8 mouse cellular contexts compared by ENCODE assay signal in the genomic region with DNA sequence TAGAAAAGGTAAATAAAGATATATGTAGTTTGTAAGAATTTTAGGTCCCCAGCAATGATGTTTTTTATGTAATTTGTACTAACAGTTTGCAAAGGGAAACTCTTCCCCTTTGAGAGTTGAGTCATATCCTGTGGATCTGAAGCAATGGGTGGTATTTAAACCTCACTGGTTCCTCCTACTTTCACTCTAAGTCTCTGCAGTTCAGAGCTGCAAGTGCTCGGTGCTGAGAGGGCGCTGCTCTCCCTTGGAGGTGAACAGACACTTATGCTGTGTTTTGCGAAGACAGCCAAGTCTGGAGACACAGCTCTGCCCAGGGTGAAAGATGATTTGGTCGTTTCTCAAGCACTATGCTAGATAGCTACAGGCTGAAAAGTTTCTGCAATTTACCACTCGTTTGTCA.
DNase-seq lines count a peak whose midpoint lies in the region; ATAC-seq and TF ChIP-seq lines count a peak whose summit lies in the region.

No protein-coding gene starts in this region.

- ATAC-seq in intestine, postnatal 0 days, result no peak
- no peak for ATAC-seq in intestine, embryonic 16.5 days
- peak; percentile 98 for ATAC-seq in CD4-positive, CD25-positive, alpha-beta regulatory T cell, adult 4 months
- no peak for ATAC-seq in liver, embryonic 15.5 days (ENCODE audit: insufficient read depth)
- ATAC-seq in forebrain, embryonic 14.5 days, result no peak

- no peaks in the 10 kb centered on the region for H3K4me1 ChIP-seq in intestine, postnatal 0 days (replicated peaks; ENCODE audit: control insufficient read depth, insufficient read depth, low read length)
- no peaks in the 10 kb centered on the region for H3K4me1 ChIP-seq in intestine, embryonic 16.5 days (ENCODE audit: control insufficient read depth, insufficient read depth, low read length)
- H3K4me1 ChIP-seq in liver, embryonic 15.5 days (replicated peaks), result no peaks in the 10 kb centered on the region
- H3K4me1 ChIP-seq in forebrain, embryonic 14.5 days (ENCODE audit: control insufficient read depth, insufficient read depth, low read length), result no peaks in the 10 kb centered on the region

- peak; percentile 24 to 36 for DNase-seq in frontal cortex, postnatal 36 days (ENCODE audit: low spot score in 2 of 2)
- peak; percentile 35 for DNase-seq in skeletal muscle tissue, adult 2 months (ENCODE audit: low read depth, low spot score)
- no peak for DNase-seq in cerebellum, postnatal 4 days (ENCODE audit: low spot score in 2 of 2)
- DNase-seq in forebrain, embryonic 14.5 days (ENCODE audit: low spot score), result no peak

- no peaks in the 10 kb centered on the region for H3K27me3 ChIP-seq in intestine, postnatal 0 days (replicated peaks; ENCODE audit: control insufficient read depth, insufficient read depth, low read length)
- H3K27me3 ChIP-seq in intestine, embryonic 16.5 days (replicated peaks; ENCODE audit: control insufficient read depth, insufficient read depth, low read length), result no peaks in the 10 kb centered on the region
- no peaks in the 10 kb centered on the region for H3K27me3 ChIP-seq in liver, embryonic 15.5 days
- H3K27me3 ChIP-seq in forebrain, embryonic 14.5 days (replicated peaks; ENCODE audit: control insufficient read depth, insufficient read depth, low read length), result no peaks in the 10 kb centered on the region

- H3K36me3 ChIP-seq in intestine, postnatal 0 days (ENCODE audit: control insufficient read depth, insufficient read depth), result no peaks in the 10 kb centered on the region
- H3K36me3 ChIP-seq in intestine, embryonic 16.5 days (ENCODE audit: control insufficient read depth, insufficient read depth, low read length), result no peaks in the 10 kb centered on the region
- no peaks in the 10 kb centered on the region for H3K36me3 ChIP-seq in liver, embryonic 15.5 days (replicated peaks)
- H3K36me3 ChIP-seq in forebrain, embryonic 14.5 days (ENCODE audit: control insufficient read depth, insufficient read depth, low read length), result no peaks in the 10 kb centered on the region

- no peak overlapping the region for H3K27ac ChIP-seq in intestine, postnatal 0 days (ENCODE audit: low read depth, low read length)
- H3K27ac ChIP-seq in intestine, embryonic 16.5 days (ENCODE audit: low read length), result no peak overlapping the region
- H3K27ac ChIP-seq in liver, embryonic 15.5 days (replicated peaks), result no peak overlapping the region
- H3K27ac ChIP-seq in forebrain, embryonic 14.5 days (ENCODE audit: low read depth, low read length), result no peak overlapping the region

- no peak overlapping the region for H3K4me3 ChIP-seq in intestine, postnatal 0 days (ENCODE audit: low read depth, low read length)
- no peak overlapping the region for H3K4me3 ChIP-seq in intestine, embryonic 16.5 days (ENCODE audit: low read length)
- peak overlapping the region; percentile 14; the same call in 1 of the 2 replicates for H3K4me3 ChIP-seq in liver, embryonic 15.5 days (replicated peaks)
- H3K4me3 ChIP-seq in forebrain, embryonic 14.5 days (ENCODE audit: low read depth, low read length), result no peak overlapping the region

- no peaks in the 10 kb centered on the region for H3K9me3 ChIP-seq in intestine, postnatal 0 days (ENCODE audit: control insufficient read depth)
- H3K9me3 ChIP-seq in intestine, embryonic 16.5 days (ENCODE audit: control insufficient read depth, low read length), result no peaks in the 10 kb centered on the region
- H3K9me3 ChIP-seq in liver, embryonic 15.5 days (replicated peaks), result no peaks in the 10 kb centered on the region
- H3K9me3 ChIP-seq in forebrain, embryonic 14.5 days (replicated peaks; ENCODE audit: control insufficient read depth, low read length), result no peaks in the 10 kb centered on the region

- peak; percentile 19; the same call in 1 of the 2 replicates for TF ChIP-seq CTCF in intestine, postnatal 0 days (IDR thresholded peaks at IDR 0.05; ENCODE audit: low read depth)

- no peak overlapping the region; the same call in 1 of the 2 replicates for H3K9ac ChIP-seq in intestine, postnatal 0 days (ENCODE audit: low read depth, low read length)
- H3K9ac ChIP-seq in intestine, embryonic 16.5 days (ENCODE audit: low read depth, low read length), result no peak overlapping the region
- no peak overlapping the region for H3K9ac ChIP-seq in liver, embryonic 15.5 days
- no peak overlapping the region for H3K9ac ChIP-seq in forebrain, embryonic 14.5 days (ENCODE audit: low read length)

- no peak overlapping the region for H3K4me2 ChIP-seq in intestine, postnatal 0 days (replicated peaks; ENCODE audit: low read depth)
- H3K4me2 ChIP-seq in intestine, embryonic 16.5 days (ENCODE audit: low read depth, low read length), result no peak overlapping the region
- no peak overlapping the region for H3K4me2 ChIP-seq in liver, embryonic 15.5 days
- no peak overlapping the region for H3K4me2 ChIP-seq in forebrain, embryonic 14.5 days (ENCODE audit: low read length)

- WGBS in intestine, postnatal 0 days, result 33% methylated on average over 5 of the region's 5 CpGs
- 42% methylated on average over 5 of the region's 5 CpGs for WGBS in intestine, embryonic 16.5 days
- WGBS in liver, embryonic 15.5 days (ENCODE audit: insufficient replicate concordance), result 8% methylated on average over 5 of the region's 5 CpGs
- 49% methylated on average over 5 of the region's 5 CpGs for WGBS in forebrain, embryonic 14.5 days

Comparison
In these comparisons a context has a peak if more than half of its experiments do, and no peak if none do; other contexts are left out.
1. DNase-seq: peak in frontal cortex, postnatal 36 days (2 of 2) and skeletal muscle tissue, adult 2 months (single experiment); none in cerebellum, postnatal 4 days (0 of 2) and forebrain, embryonic 14.5 days (single experiment).